Mouse (Mus musculus): Measurements from ENCODE around the gene Guca2a. TPM values are rescaled to one million over a fixed set of nuclear protein-coding genes. Genes with fewer than 3 reads are reported as not detected.

Guca2a gene
- polyA plus RNA-seq, 1 experiment, result not detected

Other genes with a start within 250 kb of the Guca2a start
- 0.87 TPM in 1 of 2 replicates, not detected in the other for gene Ccdc30, start 222.2 kb upstream of the Guca2a start, polyA plus RNA-seq (2012; ENCODE audit: insufficient read depth, insufficient read length, missing spikeins)
- 44.7 and 46.7 TPM in 2 replicates for gene Ppcs, start 215.3 kb upstream of the Guca2a start, polyA plus RNA-seq (2012; ENCODE audit: insufficient read depth, insufficient read length, missing spikeins)
- gene Zmynd12, start 214.9 kb upstream of the Guca2a start, polyA plus RNA-seq (2012; ENCODE audit: insufficient read depth, insufficient read length, missing spikeins), result 0.99 TPM in 1 of 2 replicates, not detected in the other
- not detected in 2 replicates for gene Rimkla, start 145.1 kb upstream of the Guca2a start, polyA plus RNA-seq (2012; ENCODE audit: insufficient read depth, insufficient read length, missing spikeins)
- 9.8 and 14.9 TPM in 2 replicates for gene Foxj3, start 100.7 kb upstream of the Guca2a start, polyA plus RNA-seq (2012; ENCODE audit: insufficient read depth, insufficient read length, missing spikeins)
- 7.4 and 10.9 TPM in 2 replicates for gene Frg2f1, start 98.2 kb upstream of the Guca2a start, polyA plus RNA-seq (2012; ENCODE audit: insufficient read depth, insufficient read length, missing spikeins)
- gene Guca2b, start 21.2 kb downstream of the Guca2a start, polyA plus RNA-seq (2012; ENCODE audit: insufficient read depth, insufficient read length, missing spikeins), result not detected in 2 replicates
- 2.2 and 6.1 TPM in 2 replicates for gene Hivep3, start 96.1 kb downstream of the Guca2a start, polyA plus RNA-seq (2012; ENCODE audit: insufficient read depth, insufficient read length, missing spikeins)